In the genomic region with DNA sequence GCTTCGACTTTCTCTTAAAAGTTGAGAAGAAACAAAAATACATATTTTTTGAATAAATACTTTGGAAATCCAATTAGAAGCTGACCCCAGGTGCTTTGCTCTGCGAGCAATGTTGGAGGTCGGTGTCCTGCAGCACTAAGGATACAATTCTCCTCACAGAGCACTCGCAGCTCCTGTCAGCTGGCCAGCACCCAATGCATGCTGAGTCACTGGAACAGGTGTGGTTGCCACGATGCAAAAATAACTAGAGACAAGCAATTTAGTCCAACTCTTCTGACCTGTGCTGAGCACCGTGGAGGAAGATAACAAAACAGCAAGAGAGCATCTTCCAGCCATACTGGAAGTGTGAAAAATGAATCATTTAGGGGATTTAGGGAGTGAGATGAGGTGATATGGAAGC, we compare ENCODE assay signal across 17 mouse cellular contexts.
DNase-seq lines count a peak whose midpoint lies in the region; ATAC-seq lines count a peak whose summit lies in the region.
"Had no signal": no experiment of that assay in that cellular context is flagged by ENCODE, and none has a peak within 500 bp of the region (broad histone marks: within the 10 kb centered on the region; RNA-seq: fewer than 3 reads in every experiment).

No protein-coding gene starts in this region.

- H3K9me3 ChIP-seq in forebrain, embryonic 11.5 days (ENCODE audit: control insufficient read depth, low read length): no peaks in the 10 kb centered on the region
- H3K9me3 ChIP-seq: embryonic facial prominence, embryonic 13.5 days; hindbrain, embryonic 12.5 days; intestine, embryonic 15.5 days; kidney, embryonic 15.5 days; limb, embryonic 12.5 days; midbrain, embryonic 13.5 days had no signal

- H3K36me3 ChIP-seq in forebrain, embryonic 11.5 days (ENCODE audit: control insufficient read depth, insufficient read depth, low read length): no peaks in the 10 kb centered on the region
- H3K36me3 ChIP-seq: embryonic facial prominence, embryonic 13.5 days; hindbrain, embryonic 12.5 days; intestine, embryonic 15.5 days; kidney, embryonic 15.5 days; limb, embryonic 12.5 days; midbrain, embryonic 13.5 days had no signal

- WGBS in forebrain, embryonic 11.5 days: 81% methylated on average over 6 of the region's 6 CpGs

- no peaks in the 10 kb centered on the region for H3K27me3 ChIP-seq in forebrain, embryonic 11.5 days (ENCODE audit: control insufficient read depth, insufficient read depth, low read length)
- H3K27me3 ChIP-seq: embryonic facial prominence, embryonic 13.5 days; hindbrain, embryonic 12.5 days; intestine, embryonic 15.5 days; kidney, embryonic 15.5 days; limb, embryonic 12.5 days; midbrain, embryonic 13.5 days had no signal

- no peaks in the 10 kb centered on the region for H3K4me1 ChIP-seq in forebrain, embryonic 11.5 days (replicated peaks; ENCODE audit: control insufficient read depth, insufficient read depth, low read length)
- H3K4me1 ChIP-seq: embryonic facial prominence, embryonic 13.5 days; hindbrain, embryonic 12.5 days; intestine, embryonic 15.5 days; kidney, embryonic 15.5 days; limb, embryonic 12.5 days; midbrain, embryonic 13.5 days had no signal

- ATAC-seq in forebrain, embryonic 11.5 days (replicated peaks; ENCODE audit: low FRiP score): no peak
- ATAC-seq: intestine, embryonic 15.5 days; midbrain, embryonic 13.5 days had no signal

- H3K9ac ChIP-seq in forebrain, embryonic 11.5 days (ENCODE audit: low read length): no peak overlapping the region
- H3K9ac ChIP-seq: embryonic facial prominence, embryonic 13.5 days; hindbrain, embryonic 12.5 days; intestine, embryonic 15.5 days; kidney, embryonic 15.5 days; limb, embryonic 12.5 days; liver, embryonic 14.5 days; midbrain, embryonic 13.5 days had no signal

- no peak overlapping the region for H3K27ac ChIP-seq in forebrain, embryonic 11.5 days (ENCODE audit: low read depth, low read length)
- H3K27ac ChIP-seq: embryonic facial prominence, embryonic 13.5 days; hindbrain, embryonic 12.5 days; intestine, embryonic 15.5 days; kidney, embryonic 15.5 days; limb, embryonic 12.5 days; liver, embryonic 14.5 days; midbrain, embryonic 13.5 days; stomach, postnatal 0 days had no signal

- no peak overlapping the region for H3K4me3 ChIP-seq in forebrain, embryonic 11.5 days (ENCODE audit: low read depth, low read length)
- H3K4me3 ChIP-seq: embryonic facial prominence, embryonic 13.5 days; hindbrain, embryonic 12.5 days; intestine, embryonic 15.5 days; kidney, embryonic 15.5 days; limb, embryonic 12.5 days; midbrain, embryonic 13.5 days had no signal

- intact Hi-C loops in gastrocnemius, postnatal 14 days (cut with DNase I; ENCODE audit: low total_unique reads): no loop called here

- no peak overlapping the region for H3K4me2 ChIP-seq in forebrain, embryonic 11.5 days (ENCODE audit: low read depth, low read length, severe bottlenecking)
- H3K4me2 ChIP-seq: embryonic facial prominence, embryonic 13.5 days; hindbrain, embryonic 12.5 days; intestine, embryonic 15.5 days; kidney, embryonic 15.5 days; limb, embryonic 12.5 days; midbrain, embryonic 13.5 days had no signal

- peak; percentile 67 for DNase-seq in gastrocnemius, adult 18-20 months (ENCODE audit: low spot score)
- DNase-seq in gastrocnemius, postnatal 4 days (ENCODE audit: low spot score in 2 of 2): no peak
- peak; percentile 78 for DNase-seq in brain, adult 2 months (ENCODE audit: low read depth, low spot score)
- peak; percentile 64 for DNase-seq in cerebellum, adult 9-11 months
- peak; percentile 13 for DNase-seq in gastrocnemius, postnatal 14 days
- DNase-seq in B cell, adult 2 months: no peak
- no peak for DNase-seq in adrenal gland, adult (ENCODE audit: inconsistent age in 2 of 2, low spot score in 1 of 2)
- DNase-seq in forebrain, embryonic 11.5 days (ENCODE audit: low spot score): no peak
- DNase-seq: heart, postnatal 10 days had no signal

Comparison
In these comparisons a context has a peak if more than half of its experiments do, and no peak if none do; other contexts are left out.
1. DNase-seq: peak in gastrocnemius, adult 18-20 months (single experiment), brain, adult 2 months (single experiment), cerebellum, adult 9-11 months (single experiment) and gastrocnemius, postnatal 14 days (single experiment); none in gastrocnemius, postnatal 4 days (0 of 2), B cell, adult 2 months (0 of 2), adrenal gland, adult (0 of 2) and forebrain, embryonic 11.5 days (single experiment).